Mouse (Mus musculus) heart, embryonic 16.5 days (tissue): ENCODE measurements around the gene Aspdh. TPM values are rescaled to one million over a fixed set of nuclear protein-coding genes. Genes with fewer than 3 reads are reported as not detected.

ENCODE experiments used
- ATAC-seq: fragments of 200-750 bp; cut with Nextera tagmentation; replicated peaks from 2 replicates; pipeline ENCODE4 v1.8.0; 2017; ENCODE audit warnings: moderate number of reproducible peaks; ENCODE audit not compliant: insufficient read depth, low FRiP score; ENCODE audit errors: extremely low read depth
- H3K27ac ChIP-seq: fragments of 300-500 bp; sonication (generic); 2 replicates; pipeline ENCODE4 v1.5.1; 2014; ENCODE audit warnings: mild to moderate bottlenecking, low read length, control low read depth, moderate library complexity
- H3K27me3 ChIP-seq: fragments of 300-500 bp; sonication (generic); 2 replicates; pipeline ENCODE4 v1.6.1; 2014; ENCODE audit warnings: low read length, mixed read lengths; ENCODE audit not compliant: control insufficient read depth, insufficient read depth
- H3K36me3 ChIP-seq: fragments of 300-500 bp; sonication (generic); 2 replicates; pipeline ENCODE4 v1.6.1; 2014; ENCODE audit not compliant: control insufficient read depth, insufficient read depth
- H3K4me1 ChIP-seq: fragments of 300-500 bp; sonication (generic); 2 replicates; pipeline ENCODE4 v1.6.1; 2014; ENCODE audit warnings: low read length, mixed read lengths; ENCODE audit not compliant: control insufficient read depth, insufficient read depth
- H3K4me2 ChIP-seq: fragments of 300-500 bp; sonication (generic); 2 replicates; pipeline ENCODE4 v1.6.1; 2014; ENCODE audit warnings: low read depth, mild to moderate bottlenecking, control low read depth, low read length
- H3K4me3 ChIP-seq: fragments of 300-500 bp; sonication (generic); 2 replicates; pipeline ENCODE4 v1.5.1; 2014; ENCODE audit warnings: mild to moderate bottlenecking, control low read depth, low read length
- H3K9ac ChIP-seq: fragments of 300-500 bp; sonication (generic); 2 replicates; pipeline ENCODE4 v1.6.1; 2014; ENCODE audit warnings: low read length, control low read depth
- H3K9me3 ChIP-seq: fragments of 300-500 bp; sonication (generic); replicated peaks from 2 replicates; pipeline ENCODE4 v1.6.1; 2016; ENCODE audit warnings: low read length; ENCODE audit not compliant: control insufficient read depth
- WGBS: fragments of 180-500 bp; shearing (Covaris S2); extraction: QIAGEN DNeasy Blood & Tissue Kit; methylation state at CpG from one replicate; pipeline ENCODE4 v1.1.7; 2014; 5-methylcytosine and 5-hydroxymethylcytosine counted together
- polyA plus RNA-seq: library from polyadenylated mRNA; unstranded; fragments of >200 nt; fragmentation: Nextera tagmentation; extraction: Ambion mirVana; gene quantifications from 2 replicates; pipeline ENCODE4 v1.2.1, GENCODE M21; 2015

Aspdh gene
- polyA plus RNA-seq, 1 experiment from 2014 or later = 0.62 TPM

GRCm38 (mm10) chr7:44475046-44475614 is 9.9 kb downstream of the Aspdh start:
- no peaks in the 10 kb centered on the region for H3K9me3 ChIP-seq
- H3K27ac ChIP-seq = peak overlapping the region; percentile 99
- peak overlapping the region; percentile 89 for H3K9ac ChIP-seq
- ATAC-seq = no peak
- no peaks in the 10 kb centered on the region for H3K27me3 ChIP-seq
- H3K36me3 ChIP-seq = no peaks in the 10 kb centered on the region
- H3K4me3 ChIP-seq = peak overlapping the region; percentile 58
- 7% methylated on average over 5 of the region's 5 CpGs for WGBS
- peak overlapping the region; percentile 77 for H3K4me2 ChIP-seq
- peaks cover 32% of the 10 kb centered on the region for H3K4me1 ChIP-seq

GRCm38 (mm10) chr7:44482836-44483435 is 17.7 kb downstream of the Aspdh start:
- Histone ChIP-seq H3K4me2 (peak overlapping the region; percentile 71), H3K36me3 (peaks cover 8% of the 10 kb centered on the region; the same call in 1 of the 2 replicates), H3K9ac (peak overlapping the region; percentile 59), H3K4me3 (peak overlapping the region; percentile 37), H3K27ac (peak overlapping the region; percentile 57), H3K9me3 (no peaks in the 10 kb centered on the region), H3K27me3 (no peaks in the 10 kb centered on the region; the same call in 1 of the 2 replicates), H3K4me1 (peaks cover 14% of the 10 kb centered on the region)
- ATAC-seq = no peak
- 34% methylated on average over 3 of the region's 3 CpGs for WGBS

GRCm38 (mm10) chr7:44484109-44484508 is 18.9 kb downstream of the Aspdh start:
- H3K27ac ChIP-seq = peak overlapping the region; percentile 53
- 88% methylated on average over 1 of the region's 1 CpGs for WGBS
- H3K4me1 ChIP-seq = peaks cover 12% of the 10 kb centered on the region
- ATAC-seq = no peak
- 0 out of 2 replicates have a peak overlapping the region, but pooled peaks have one; percentile 20 for H3K9ac ChIP-seq
- 0 out of 2 replicates have a peak overlapping the region, but pooled peaks have one; percentile 4 for H3K4me3 ChIP-seq
- no peaks in the 10 kb centered on the region; the same call in 1 of the 2 replicates for H3K27me3 ChIP-seq
- H3K36me3 ChIP-seq = peaks cover 8% of the 10 kb centered on the region; the same call in 1 of the 2 replicates
- peak overlapping the region; percentile 44 for H3K4me2 ChIP-seq
- H3K9me3 ChIP-seq = no peaks in the 10 kb centered on the region

- H3K27me3 ChIP-seq = no peaks in the 10 kb centered on the region; the same call in 1 of the 2 replicates
- ATAC-seq = no peak
- peak overlapping the region; percentile 53 for H3K27ac ChIP-seq
- peaks cover 8% of the 10 kb centered on the region; the same call in 1 of the 2 replicates for H3K36me3 ChIP-seq
- WGBS = 31% methylated on average over 5 of the region's 5 CpGs
- no peak overlapping the region; the same call in 1 of the 2 replicates for H3K4me3 ChIP-seq
- no peak overlapping the region for H3K9ac ChIP-seq
- H3K9me3 ChIP-seq = no peaks in the 10 kb centered on the region
- peaks cover 12% of the 10 kb centered on the region for H3K4me1 ChIP-seq
- H3K4me2 ChIP-seq = peak overlapping the region; percentile 44; the same call in 1 of the 2 replicates
Observed at GRCm38 (mm10) chr7:44484841-44485571, 19.8 kb downstream of the Aspdh start.

- Histone ChIP-seq H3K4me1 (peaks cover 15% of the 10 kb centered on the region), H3K9ac (no peak overlapping the region; the same call in 1 of the 2 replicates), H3K27ac (peak overlapping the region; percentile 61), H3K4me3 (no peak overlapping the region), H3K27me3 (no peaks in the 10 kb centered on the region), H3K9me3 (no peaks in the 10 kb centered on the region), H3K4me2 (no peak overlapping the region), H3K36me3 (peaks cover 8% of the 10 kb centered on the region; the same call in 1 of the 2 replicates)
- ATAC-seq = no peak
- WGBS = 59% methylated on average over 7 of the region's 7 CpGs
Observed at GRCm38 (mm10) chr7:44485572-44486195, 20.5 kb downstream of the Aspdh start.

- Histone ChIP-seq H3K27ac (peak overlapping the region; percentile 61), H3K9ac (peak overlapping the region; percentile 32; the same call in 1 of the 2 replicates), H3K36me3 (peaks cover 12% of the 10 kb centered on the region; the same call in 1 of the 2 replicates), H3K9me3 (no peaks in the 10 kb centered on the region), H3K4me3 (no peak overlapping the region), H3K4me2 (no peak overlapping the region), H3K27me3 (no peaks in the 10 kb centered on the region), H3K4me1 (peaks cover 15% of the 10 kb centered on the region)
- WGBS = 46% methylated on average over 13 of the region's 13 CpGs
- ATAC-seq = no peak
Observed at GRCm38 (mm10) chr7:44486927-44487575, 21.9 kb downstream of the Aspdh start.

- no peak overlapping the region for H3K4me3 ChIP-seq
- H3K27me3 ChIP-seq = no peaks in the 10 kb centered on the region
- H3K36me3 ChIP-seq = peaks cover 14% of the 10 kb centered on the region; the same call in 1 of the 2 replicates
- ATAC-seq = no peak
- WGBS = 82% methylated on average over 7 of the region's 7 CpGs
- no peak overlapping the region for H3K9ac ChIP-seq
- no peaks in the 10 kb centered on the region for H3K9me3 ChIP-seq
- H3K4me1 ChIP-seq = peaks cover 10% of the 10 kb centered on the region
- H3K4me2 ChIP-seq = no peak overlapping the region
- H3K27ac ChIP-seq = no peak overlapping the region
Observed at GRCm38 (mm10) chr7:44487936-44488335, 22.7 kb downstream of the Aspdh start.

- no peaks in the 10 kb centered on the region for H3K27me3 ChIP-seq
- no peak overlapping the region for H3K9ac ChIP-seq
- no peak overlapping the region for H3K27ac ChIP-seq
- peaks cover 10% of the 10 kb centered on the region for H3K4me1 ChIP-seq
- H3K4me3 ChIP-seq = no peak overlapping the region
- ATAC-seq = no peak
- H3K9me3 ChIP-seq = no peaks in the 10 kb centered on the region
- H3K4me2 ChIP-seq = no peak overlapping the region
- H3K36me3 ChIP-seq = peaks cover 14% of the 10 kb centered on the region; the same call in 1 of the 2 replicates
- 82% methylated on average over 8 of the region's 8 CpGs for WGBS
Observed at GRCm38 (mm10) chr7:44488545-44488944, 23.4 kb downstream of the Aspdh start.
